Mouse (Mus musculus) liver, adult 2 months (tissue): ENCODE results near the gene Mylk.

ENCODE experiments used
- CTCF ChIP-seq: fragments of 200-500 bp; IDR thresholded peaks from 2 replicates; pipeline ENCODE4 v1.5.1; 2011; ENCODE audit warnings: low read depth, low read length, control low read depth
- POLR2A ChIP-seq: fragments of 200-500 bp; IDR thresholded peaks from 2 replicates; pipeline ENCODE4 v1.6.1; 2011; ENCODE audit warnings: low read length, control low read depth; ENCODE audit not compliant: insufficient read depth; ENCODE audit errors: extremely low read depth

DNA sequence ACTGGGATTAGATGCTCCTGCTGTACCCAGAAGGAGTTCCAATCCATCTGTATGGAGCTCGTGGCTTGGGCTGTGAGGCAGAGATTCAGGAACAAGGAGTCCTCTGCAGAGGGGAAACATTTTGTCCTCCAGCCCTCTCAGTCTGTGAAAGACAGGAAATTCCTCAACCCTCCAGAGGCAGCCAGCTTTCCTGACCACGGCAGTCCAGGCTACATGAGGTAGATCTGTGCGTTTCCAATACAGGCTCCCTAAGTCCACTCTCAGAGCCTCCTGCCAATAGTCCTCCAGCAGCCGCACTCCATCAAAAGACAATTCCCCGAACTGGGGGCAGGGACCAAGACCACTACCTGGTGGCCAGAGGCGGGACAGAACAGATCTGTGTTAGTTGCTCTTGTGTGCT, 164.4 kb downstream of the Mylk start:
- TF ChIP-seq CTCF (no peak), POLR2A (no peak)
